Mouse (Mus musculus) CD4-positive, CD25-positive, alpha-beta regulatory T cell, adult 2 months (primary cell): ENCODE measurements around the gene Fbxo30.

Experiments
- DNase-seq: peaks from one replicate; pipeline ENCODE4 v3.0.0-alpha.2; 2012; ENCODE audit warnings: low read depth, low spot score

The Fbxo30 gene

DNA sequence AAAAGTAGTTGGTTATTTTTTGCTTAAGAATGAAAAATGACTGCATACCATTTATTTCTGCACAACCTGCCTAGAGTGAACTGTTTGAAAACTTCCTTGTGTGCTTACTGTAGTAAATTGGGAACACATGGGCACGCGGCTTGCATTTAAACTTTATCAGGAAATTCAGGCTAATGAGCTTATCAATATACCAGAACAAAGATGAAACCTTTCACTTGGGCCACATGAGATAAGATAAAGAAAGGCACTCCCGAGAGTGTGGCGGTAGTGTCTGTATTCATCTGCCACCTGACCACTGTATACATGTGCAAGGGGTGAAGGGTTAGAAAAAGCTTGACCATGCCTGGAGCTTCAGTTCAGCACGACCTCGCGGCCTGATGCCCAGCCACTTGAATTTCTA lies 41.2 kb downstream of the Fbxo30 start:
- no peak for DNase-seq

GRCm38 (mm10) chr10:11323202-11323898 lies 42.2 kb downstream of the Fbxo30 start:
- DNase-seq, result peak; percentile 9

- DNase-seq, result peak; percentile 10
Observed at GRCm38 (mm10) chr10:11326526-11326925, 45.4 kb downstream of the Fbxo30 start.

DNA sequence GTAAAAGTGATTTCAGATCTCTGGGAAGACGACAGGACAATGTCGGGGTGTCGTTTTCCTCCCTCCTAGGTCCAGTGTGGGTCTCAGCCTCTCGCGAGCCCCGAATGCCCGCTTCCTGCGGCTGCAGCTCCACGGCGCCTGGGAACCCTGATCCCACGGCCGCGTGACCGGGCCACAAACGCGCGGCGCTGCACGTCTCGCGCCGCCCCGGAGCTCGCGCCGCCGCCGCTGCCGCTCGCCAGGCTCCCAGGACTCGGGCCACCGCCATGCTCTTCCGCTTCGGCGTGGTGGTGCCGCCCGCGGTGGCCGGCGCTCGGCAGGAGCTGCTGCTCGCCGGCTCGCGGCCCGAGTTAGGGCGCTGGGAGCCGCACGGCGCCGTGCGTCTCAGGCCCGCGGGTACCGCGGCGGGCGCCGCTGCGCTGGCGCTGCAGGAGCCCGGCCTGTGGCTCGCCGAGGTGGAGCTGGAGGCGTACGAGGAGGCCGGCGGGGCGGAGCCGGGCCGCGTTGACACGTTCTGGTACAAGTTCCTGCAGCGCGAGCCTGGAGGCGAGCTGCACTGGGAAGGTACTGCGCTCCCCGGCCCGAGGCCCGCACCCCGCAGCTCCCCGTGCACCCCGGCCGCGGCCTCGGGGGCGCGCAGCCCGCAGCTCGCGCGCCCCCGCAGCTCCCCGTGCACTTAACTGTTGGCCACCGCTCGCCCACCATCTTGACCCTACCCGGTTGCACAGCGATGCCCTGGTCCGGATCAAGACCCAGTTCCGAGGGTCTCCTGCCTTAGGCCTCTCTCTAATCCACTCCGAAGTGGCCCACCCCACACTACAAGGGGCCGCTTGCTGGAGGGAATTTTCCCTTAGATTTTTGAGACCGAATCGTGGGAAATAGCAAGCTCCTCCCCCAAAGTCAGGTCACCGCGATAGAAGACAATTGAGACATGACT lies 62.3 kb downstream of the Fbxo30 start, which contains the start of gene Epm2a:
Epm2a (plus strand) TSS at position 200 of the 937 bp plus-strand sequence.
- DNase-seq, result peak; percentile 71

DNA sequence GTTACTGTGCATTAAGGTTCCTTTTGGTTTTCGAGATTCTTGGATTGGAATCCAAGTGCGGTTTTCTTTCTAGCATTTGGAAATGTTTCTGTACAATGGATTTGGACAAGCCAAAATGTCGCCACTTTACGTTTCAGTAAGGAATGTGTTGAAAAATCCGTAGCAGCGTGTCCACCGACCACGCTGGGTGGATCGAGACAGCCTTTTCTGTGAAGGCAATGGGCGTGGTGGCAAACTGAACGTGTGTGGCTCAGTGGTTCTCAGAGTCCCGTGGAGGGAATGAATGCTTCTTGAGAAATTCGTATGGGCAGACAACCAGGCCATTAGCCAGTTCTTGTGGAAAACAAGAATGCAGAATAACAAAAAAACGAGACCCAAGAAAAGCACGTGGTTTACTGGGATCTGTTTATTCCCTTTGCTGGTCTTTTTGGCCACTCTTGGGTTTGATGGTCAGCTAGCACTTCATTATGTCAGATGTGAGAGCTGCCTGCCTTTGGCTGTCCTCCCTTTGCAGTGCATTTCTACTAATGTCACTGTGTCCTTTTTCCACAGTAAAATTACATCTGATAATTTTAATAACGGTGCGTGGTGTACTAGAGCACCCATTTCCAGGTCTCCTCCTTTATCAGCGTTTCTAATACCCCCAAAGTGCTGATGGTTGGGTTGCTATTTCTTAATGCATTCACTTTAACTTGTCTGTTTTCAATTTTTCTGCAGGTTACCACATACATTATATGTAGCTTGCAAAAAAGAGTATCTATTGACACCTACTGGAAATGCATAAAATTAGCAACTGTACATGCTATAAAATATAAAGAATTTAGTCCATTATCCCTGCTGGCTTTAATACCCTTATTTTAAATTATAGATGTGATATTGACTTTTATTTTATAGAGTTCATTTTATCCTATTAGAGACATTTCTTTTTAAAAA lies 63.7 kb downstream of the Fbxo30 start:
- no peak for DNase-seq
